Mouse (Mus musculus): Measurements from ENCODE around the gene Utp11.

Gene Utp11

GRCm38 (mm10) chr4:124704797-124705474, 11.5 kb upstream of the Utp11 start:
- DNase-seq (ENCODE audit: low spot score) = no peak

GRCm38 (mm10) chr4:124703881-124704796, 10.7 kb upstream of the Utp11 start:
- no peak for DNase-seq (ENCODE audit: low spot score)

GRCm38 (mm10) chr4:124703406-124703805, 10.0 kb upstream of the Utp11 start:
- DNase-seq (ENCODE audit: low spot score) = no peak

GRCm38 (mm10) chr4:124701916-124702315, 8.5 kb upstream of the Utp11 start:
- DNase-seq (ENCODE audit: low spot score) = no peak

- no peak for DNase-seq (ENCODE audit: low spot score)
These were observed 7.8 kb upstream of the Utp11 start for GRCm38 (mm10) chr4:124701052-124701845.

- DNase-seq (ENCODE audit: low spot score) = peak; percentile 58
These were observed 7.0 kb upstream of the Utp11 start, which contains the start of gene Fhl3 for GRCm38 (mm10) chr4:124700248-124700971. Fhl3 (plus strand) TSS chr4:124700701.

- DNase-seq (ENCODE audit: low spot score) = no peak
These were observed 6.4 kb upstream of the Utp11 start for GRCm38 (mm10) chr4:124699791-124700190.

GRCm38 (mm10) chr4:124695786-124696516, 2.6 kb upstream of the Utp11 start:
- DNase-seq (ENCODE audit: low spot score) = no peak

GRCm38 (mm10) chr4:124694572-124694971, 1.2 kb upstream of the Utp11 start:
- no peak for DNase-seq (ENCODE audit: low spot score)

GRCm38 (mm10) chr4:124692416-124692861, 961 bp downstream of the Utp11 start:
- DNase-seq (ENCODE audit: low spot score) = no peak

GRCm38 (mm10) chr4:124691455-124691854, 1.9 kb downstream of the Utp11 start:
- no peak for DNase-seq (ENCODE audit: low spot score)

- peak; percentile 28 for DNase-seq (ENCODE audit: low spot score)
These were observed 7.5 kb downstream of the Utp11 start for GRCm38 (mm10) chr4:124685897-124686402.

GRCm38 (mm10) chr4:124685453-124685852, 7.9 kb downstream of the Utp11 start:
- DNase-seq (ENCODE audit: low spot score) = no peak

GRCm38 (mm10) chr4:124685004-124685403, 8.4 kb downstream of the Utp11 start:
- DNase-seq (ENCODE audit: low spot score) = no peak

GRCm38 (mm10) chr4:124683474-124683873, 9.9 kb downstream of the Utp11 start:
- no peak for DNase-seq (ENCODE audit: low spot score)

GRCm38 (mm10) chr4:124682270-124682669, 11.1 kb downstream of the Utp11 start:
- DNase-seq (ENCODE audit: low spot score) = no peak

- no peak for DNase-seq (ENCODE audit: low spot score)
These were observed 17.4 kb downstream of the Utp11 start for GRCm38 (mm10) chr4:124675958-124676357.

GRCm38 (mm10) chr4:124675037-124675436, 18.4 kb downstream of the Utp11 start:
- peak; percentile 64 for DNase-seq (ENCODE audit: low spot score)

GRCm38 (mm10) chr4:124674334-124675032, 18.9 kb downstream of the Utp11 start:
- peak; percentile 49 for DNase-seq (ENCODE audit: low spot score)
